8 mouse cellular contexts compared by ENCODE assay signal in the genomic region with DNA sequence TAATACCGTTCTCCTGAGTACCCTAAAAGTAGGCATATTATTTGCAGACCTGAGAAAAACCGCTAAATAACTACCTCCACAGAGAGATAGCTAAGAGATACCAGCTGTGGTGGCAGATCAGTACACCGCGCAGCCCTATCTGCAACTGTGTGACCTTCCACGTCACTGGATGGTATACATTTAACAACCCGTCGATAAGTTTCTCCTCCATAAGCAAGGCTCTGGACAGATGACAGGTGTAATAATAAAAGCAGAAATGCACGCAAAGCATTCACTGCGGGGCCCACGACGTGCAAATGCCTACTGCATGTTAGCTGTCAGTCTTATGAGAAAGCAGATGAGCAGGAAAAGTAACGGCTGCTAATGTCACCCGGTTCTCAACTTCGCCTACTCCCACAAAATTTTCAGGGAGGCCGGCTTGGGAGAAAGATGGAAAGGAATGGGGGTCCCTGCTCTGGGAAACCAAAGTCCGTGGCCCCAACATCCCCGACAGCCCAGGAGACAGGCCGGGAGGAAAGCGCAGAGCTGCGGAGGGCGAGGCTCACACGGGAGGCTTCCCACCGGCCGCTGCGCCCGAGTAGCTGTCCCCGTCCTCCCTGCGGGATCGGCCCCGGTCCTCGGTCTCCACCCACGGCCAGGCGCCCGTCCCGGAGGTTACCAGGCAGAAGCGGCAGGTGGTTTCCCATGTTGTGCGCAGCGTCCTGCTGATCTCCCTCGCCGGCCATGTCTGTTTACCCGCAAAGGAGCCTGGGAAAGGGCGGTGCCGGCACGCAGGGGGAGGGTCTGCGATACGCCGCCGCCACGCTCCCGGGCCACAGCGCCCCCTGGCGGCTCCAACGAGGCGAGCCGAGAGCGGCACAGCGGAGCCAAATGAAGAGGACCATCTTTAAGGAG. TPM values are rescaled to one million over a fixed set of nuclear protein-coding genes. Genes with fewer than 3 reads are reported as not detected.
A peak's percentile ranks its signal among the peaks of the same experiment; 100 is the strongest.
DNase-seq lines count a peak whose midpoint lies in the region; ATAC-seq and TF ChIP-seq lines count a peak whose summit lies in the region.

Crbn (minus strand) TSS at position 745 of the 894 bp plus-strand sequence.

- H3K4me3 ChIP-seq in bone marrow macrophage, adult 2 months (ENCODE audit: insufficient read depth, low read length) = peak within 1 kb of the TSS; percentile 98
- peak within 1 kb of the TSS; percentile 93 for H3K4me3 ChIP-seq in embryonic fibroblast, embryonic 13.5 days (ENCODE audit: insufficient read depth, low read length)
- peak within 1 kb of the TSS; percentile 75 for H3K4me3 ChIP-seq in heart, embryonic 10.5 days
- peak within 1 kb of the TSS; percentile 94 for H3K4me3 ChIP-seq in kidney, embryonic 15.5 days (replicated peaks)

- TF ChIP-seq POLR2A in bone marrow macrophage, adult 2 months (IDR thresholded peaks at IDR 0.05; ENCODE audit: borderline replicate concordance, low read depth, low read length) = no peak
- peak; percentile 72 for TF ChIP-seq POLR2A in embryonic fibroblast, embryonic 13.5 days (IDR thresholded peaks at IDR 0.05; ENCODE audit: low read depth, low read length)

- peak; percentile 98 for ATAC-seq in kidney, embryonic 15.5 days (replicated peaks; ENCODE audit: low FRiP score)
- peak; percentile 93 for ATAC-seq in monocyte, adult 5-6 weeks (replicated peaks; ENCODE audit: insufficient number of reproducible peaks, low FRiP score, low TSS enrichment, poor library complexity, severe bottlenecking)

- 2% methylated on average over 57 of the region's 57 CpGs for WGBS in heart, embryonic 10.5 days
- 2% methylated on average over 57 of the region's 57 CpGs for WGBS in kidney, embryonic 15.5 days

- H3K9ac ChIP-seq in kidney, embryonic 15.5 days = peak within 1 kb of the TSS; percentile 83

- H3K9me3 ChIP-seq in heart, embryonic 10.5 days = no peaks in the 10 kb centered on the region
- no peaks in the 10 kb centered on the region for H3K9me3 ChIP-seq in kidney, embryonic 15.5 days (replicated peaks)

- DNase-seq in A20 (ENCODE audit: low read depth, low spot score) (peak; percentile 88), liver (peak; percentile 91)
- DNase-seq in heart, embryonic 10.5 days (ENCODE audit: low spot score) = peak; percentile 93
- DNase-seq in spleen, postnatal 4 days (ENCODE audit: low spot score in 2 of 2) = peak; percentile 91 to 98

- H3K36me3 ChIP-seq in heart, embryonic 10.5 days = peaks cover 8% of the 10 kb centered on the region
- H3K36me3 ChIP-seq in kidney, embryonic 15.5 days = peaks cover 11% of the 10 kb centered on the region

- no peaks in the 10 kb centered on the region for H3K27me3 ChIP-seq in heart, embryonic 10.5 days (ENCODE audit: insufficient read depth, poor library complexity, severe bottlenecking)
- H3K27me3 ChIP-seq in kidney, embryonic 15.5 days = no peaks in the 10 kb centered on the region

- no peak within 1 kb of the TSS for H3K27ac ChIP-seq in bone marrow macrophage, adult 2 months (ENCODE audit: insufficient read depth, low read depth, low read length)
- H3K27ac ChIP-seq in embryonic fibroblast, embryonic 13.5 days (ENCODE audit: insufficient read depth, low read length) = no peak within 1 kb of the TSS
- H3K27ac ChIP-seq in heart, embryonic 10.5 days = peak within 1 kb of the TSS; percentile 87
- no peak within 1 kb of the TSS for H3K27ac ChIP-seq in kidney, embryonic 15.5 days

- TF ChIP-seq CTCF in bone marrow macrophage, adult 2 months (IDR thresholded peaks at IDR 0.05; ENCODE audit: low read depth, low read length) = peak; percentile 54
- TF ChIP-seq CTCF in embryonic fibroblast, embryonic 13.5 days (IDR thresholded peaks at IDR 0.05; ENCODE audit: borderline replicate concordance, insufficient read depth, low read length) = peak; percentile 90

- peaks cover 10% of the 10 kb centered on the region for H3K4me1 ChIP-seq in bone marrow macrophage, adult 2 months (ENCODE audit: control insufficient read depth, insufficient read depth, low read length)
- peaks cover 2% of the 10 kb centered on the region; the same call in 1 of the 2 replicates for H3K4me1 ChIP-seq in embryonic fibroblast, embryonic 13.5 days (ENCODE audit: control insufficient read depth, insufficient read depth, low read length)
- peaks cover 10% of the 10 kb centered on the region; the same call in 1 of the 2 replicates for H3K4me1 ChIP-seq in heart, embryonic 10.5 days
- H3K4me1 ChIP-seq in kidney, embryonic 15.5 days = peaks cover 11% of the 10 kb centered on the region

- peak within 1 kb of the TSS; percentile 85 for H3K4me2 ChIP-seq in kidney, embryonic 15.5 days

RNA-seq across cellular contexts. Expression of gene Crbn, which starts in this region (rescaled TPM):
- polyA plus RNA-seq in bone marrow macrophage, adult 2 months (2012; ENCODE audit: insufficient read depth, insufficient read length, missing spikeins) = 36.6 and 43.2 TPM in 2 replicates
- polyA plus RNA-seq in embryonic fibroblast, embryonic 13.5 days (2011; ENCODE audit: insufficient read length, low read depth, missing spikeins) = 29.2 and 36.2 TPM in 2 replicates
- 30.2 and 36.1 TPM in 2 replicates for polyA plus RNA-seq in heart, embryonic 10.5 days (2016; fragmentation: Nextera tagmentation; extraction: Ambion mirVana)
- 47.2 and 47.8 TPM in 2 replicates for polyA plus RNA-seq in kidney, embryonic 15.5 days (2015; fragmentation: Nextera tagmentation; extraction: Ambion mirVana)
- 67.0 to 81.6 TPM (median 74.7 TPM) in 3 replicates for total RNA-seq in monocyte, adult 5-6 weeks (2017)
